Mouse (Mus musculus): ENCODE data around the gene Jph2. TPM values are rescaled to one million over a fixed set of nuclear protein-coding genes. Genes with fewer than 3 reads are reported as not detected.
"Not testable (repeated sequence)": the region's sequence is repeated elsewhere in the genome, so short reads cannot be mapped to it uniquely, and the experiment has no call there.

Jph2 gene
- total and polyA plus RNA-seq, 3 experiments, result 0.04 to 0.19 TPM; not detected in 1

DNA sequence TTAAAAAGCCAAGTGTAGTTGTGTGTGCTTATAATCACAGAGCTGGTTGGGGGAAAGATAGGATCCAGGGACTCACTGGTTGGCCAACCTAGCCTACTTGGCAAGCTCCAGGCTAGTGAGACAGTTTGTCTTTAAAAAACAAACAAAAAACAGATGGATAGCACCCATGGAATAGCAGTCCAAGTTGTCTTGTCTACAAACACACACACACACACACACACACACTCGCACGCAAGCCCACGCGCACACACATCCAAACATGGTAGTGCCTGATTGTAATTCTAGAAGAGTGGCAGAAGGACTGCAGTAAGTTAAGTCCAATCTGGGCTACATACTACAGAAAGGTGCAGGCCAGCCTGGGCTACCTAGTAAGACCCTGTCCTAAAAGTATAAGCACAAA, 14.6 kb upstream of the Jph2 start:
- H3K27me3 ChIP-seq (ENCODE audit: control insufficient read depth in 1 of 2, insufficient read depth in 2 of 2, low read length in 2 of 2), result no peaks in the 10 kb centered on the region
- no peak for DNase-seq (ENCODE audit: low read depth, low spot score)
- H3K4me3 ChIP-seq (ENCODE audit: control insufficient read depth in 1 of 2, insufficient read depth in 1 of 2, low read depth in 2 of 2, low read length in 2 of 2), result no peak overlapping the region
- peaks cover 16% of the 10 kb centered on the region for H3K79me2 ChIP-seq (ENCODE audit: control insufficient read depth, insufficient read depth, low read length, poor library complexity)
- H3K27ac ChIP-seq (ENCODE audit: control insufficient read depth, low read depth, low read length), result no peak overlapping the region
- no peaks in the 10 kb centered on the region for H3K9me3 ChIP-seq (replicated peaks; ENCODE audit: insufficient read depth, low read length)
- peaks cover 16 to 31% of the 10 kb centered on the region in 2 experiments for H3K36me3 ChIP-seq (ENCODE audit: control insufficient read depth in 1 of 2, insufficient read depth in 2 of 2, low read length in 2 of 2)
- H3K9ac ChIP-seq (ENCODE audit: control insufficient read depth, low read depth, low read length, poor library complexity, severe bottlenecking), result no peak overlapping the region
- TF ChIP-seq ETS1 (IDR thresholded peaks at IDR 0.05; ENCODE audit: low read depth, low read length), result no peak
- no peak for TF ChIP-seq E2F4 (IDR thresholded peaks at IDR 0.05; ENCODE audit: borderline replicate concordance, low read depth, low read length)
- TF ChIP-seq USF1 (IDR thresholded peaks at IDR 0.05; ENCODE audit: low read depth, low read length), result no peak
- TF ChIP-seq NELFE (IDR thresholded peaks at IDR 0.05; ENCODE audit: low read depth, low read length), result no peak
- no peak for TF ChIP-seq TCF12 (IDR thresholded peaks at IDR 0.05; ENCODE audit: low read depth, low read length)
- no peak for TF ChIP-seq POLR2A (IDR thresholded peaks at IDR 0.05; ENCODE audit: control insufficient read depth in 1 of 2, insufficient read depth in 1 of 2, low read depth in 1 of 2, low read length in 2 of 2, poor library complexity in 1 of 2)
- no peak for TF ChIP-seq UBTF (IDR thresholded peaks at IDR 0.05; ENCODE audit: borderline replicate concordance, insufficient read depth, low read depth, low read length)
- no peak for TF ChIP-seq GABPA (IDR thresholded peaks at IDR 0.05; ENCODE audit: low read depth, low read length)
- no peak for TF ChIP-seq RAD21 (IDR thresholded peaks at IDR 0.05; ENCODE audit: low read depth, low read length)
- no peak for TF ChIP-seq SMC3 (IDR thresholded peaks at IDR 0.05; ENCODE audit: low read depth, low read length)
- TF ChIP-seq ZMIZ1 (IDR thresholded peaks at IDR 0.05; ENCODE audit: low read depth, low read length), result no peak
- TF ChIP-seq POLR2AphosphoS2 (IDR thresholded peaks at IDR 0.05; ENCODE audit: low read length), result no peak
- TF ChIP-seq CHD1 (IDR thresholded peaks at IDR 0.05; ENCODE audit: low read depth, low read length), result no peak
- no peak for TF ChIP-seq EP300 (IDR thresholded peaks at IDR 0.05; ENCODE audit: low read depth in 1 of 2, low read length in 2 of 2)
- TF ChIP-seq ZC3H11A (IDR thresholded peaks at IDR 0.05; ENCODE audit: low read depth, low read length), result no peak
- no peak for TF ChIP-seq HCFC1 (IDR thresholded peaks at IDR 0.05; ENCODE audit: low read depth, low read length)
- no peak for TF ChIP-seq CHD2 (IDR thresholded peaks at IDR 0.05; ENCODE audit: low read length)
- TF ChIP-seq NRF1 (IDR thresholded peaks at IDR 0.05; ENCODE audit: insufficient read depth, low read depth, low read length, poor library complexity, severe bottlenecking), result no peak
- H3K4me1 ChIP-seq (ENCODE audit: control insufficient read depth in 1 of 2, insufficient read depth in 2 of 2, low read length in 2 of 2), result peaks cover 0 to 3% of the 10 kb centered on the region in 2 experiments; a peak in 1 of 4 replicates

DNA sequence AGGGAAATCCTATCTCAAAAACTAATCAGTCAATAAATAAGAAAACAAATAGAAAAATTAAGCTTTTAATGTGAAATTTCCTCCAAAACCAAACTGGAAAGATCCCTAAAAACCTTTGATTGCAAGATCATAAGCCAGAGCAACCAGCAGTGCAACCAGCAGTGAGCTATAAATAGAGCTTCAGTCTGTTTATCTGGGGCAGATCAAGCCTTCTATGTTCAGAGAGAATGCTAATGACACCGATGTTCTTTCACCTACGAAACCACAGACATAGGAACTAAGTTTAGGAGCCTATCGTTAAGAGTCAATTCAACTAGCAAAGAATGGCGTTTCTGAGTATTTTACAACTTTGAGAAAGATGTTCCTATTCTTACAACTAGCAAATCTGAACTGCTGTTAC, 14.0 kb upstream of the Jph2 start:
- Histone ChIP-seq H3K27ac (ENCODE audit: control insufficient read depth, low read depth, low read length) (no peak overlapping the region), H3K36me3 (ENCODE audit: control insufficient read depth in 1 of 2, insufficient read depth in 2 of 2, low read length in 2 of 2) (peaks cover 12 to 33% of the 10 kb centered on the region in 2 experiments), H3K27me3 (ENCODE audit: control insufficient read depth in 1 of 2, insufficient read depth in 2 of 2, low read length in 2 of 2) (no peaks in the 10 kb centered on the region), H3K9me3 (replicated peaks; ENCODE audit: insufficient read depth, low read length) (no peaks in the 10 kb centered on the region), H3K4me1 (ENCODE audit: control insufficient read depth in 1 of 2, insufficient read depth in 2 of 2, low read length in 2 of 2) (peaks cover 0 to 3% of the 10 kb centered on the region in 2 experiments; a peak in 1 of 4 replicates), H3K79me2 (ENCODE audit: control insufficient read depth, insufficient read depth, low read length, poor library complexity) (peaks cover 11% of the 10 kb centered on the region), H3K9ac (ENCODE audit: control insufficient read depth, low read depth, low read length, poor library complexity, severe bottlenecking) (no peak overlapping the region), H3K4me3 (ENCODE audit: control insufficient read depth in 1 of 2, insufficient read depth in 1 of 2, low read depth in 2 of 2, low read length in 2 of 2) (no peak overlapping the region)
- DNase-seq (ENCODE audit: low read depth, low spot score), result no peak
- TF ChIP-seq NELFE (IDR thresholded peaks at IDR 0.05; ENCODE audit: low read depth, low read length) (no peak), POLR2A (IDR thresholded peaks at IDR 0.05; ENCODE audit: control insufficient read depth in 1 of 2, insufficient read depth in 1 of 2, low read depth in 1 of 2, low read length in 2 of 2, poor library complexity in 1 of 2) (no peak), ZMIZ1 (IDR thresholded peaks at IDR 0.05; ENCODE audit: low read depth, low read length) (no peak), CTCF (IDR thresholded peaks at IDR 0.05 in 2 of 3, conservative IDR thresholded peaks at IDR 0.05 in 1 of 3; ENCODE audit: control insufficient read depth in 1 of 3, insufficient read depth in 1 of 3, low read depth in 2 of 3, low read length in 3 of 3, poor library complexity in 1 of 3, severe bottlenecking in 1 of 3) (no peak)

DNA sequence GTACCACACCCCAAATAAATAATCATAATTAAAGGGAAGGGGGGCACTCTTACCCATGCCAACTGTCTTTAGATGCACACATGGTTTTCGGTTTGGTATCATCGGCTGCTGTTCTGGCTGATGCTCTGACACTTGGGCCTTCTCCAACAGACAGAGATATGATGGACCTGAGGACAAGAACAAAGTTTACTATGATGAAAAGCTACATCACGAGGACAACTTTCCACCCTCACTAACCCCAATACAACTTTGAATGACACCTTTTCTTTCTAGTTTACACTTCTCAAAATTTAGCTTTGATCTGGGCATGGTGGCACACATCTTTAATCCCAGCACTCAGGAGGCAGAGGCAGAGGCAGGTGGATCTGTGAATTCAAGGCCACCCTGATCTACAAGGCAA, 13.6 kb upstream of the Jph2 start:
- Histone ChIP-seq H3K79me2 (ENCODE audit: control insufficient read depth, insufficient read depth, low read length, poor library complexity) (peaks cover 11% of the 10 kb centered on the region), H3K36me3 (ENCODE audit: control insufficient read depth in 1 of 2, insufficient read depth in 2 of 2, low read length in 2 of 2) (peaks cover 8 to 33% of the 10 kb centered on the region in 2 experiments)
- H3K9me3 ChIP-seq (replicated peaks; ENCODE audit: insufficient read depth, low read length); DNase-seq (ENCODE audit: low read depth, low spot score); H3K4me3 ChIP-seq (ENCODE audit: control insufficient read depth in 1 of 2, insufficient read depth in 1 of 2, low read depth in 2 of 2, low read length in 2 of 2); H3K9ac ChIP-seq (ENCODE audit: control insufficient read depth, low read depth, low read length, poor library complexity, severe bottlenecking); H3K27me3 ChIP-seq (ENCODE audit: control insufficient read depth in 1 of 2, insufficient read depth in 2 of 2, low read length in 2 of 2); H3K4me1 ChIP-seq (ENCODE audit: control insufficient read depth in 1 of 2, insufficient read depth in 2 of 2, low read length in 2 of 2); H3K27ac ChIP-seq (ENCODE audit: control insufficient read depth, low read depth, low read length): not testable (repeated sequence)
